Mouse (Mus musculus): Measurements from ENCODE around the gene Gm29797.

- TF ChIP-seq GATA1 (IDR thresholded peaks at IDR 0.05; ENCODE audit: borderline replicate concordance, low read length) (no peak), FLI1 (IDR thresholded peaks at IDR 0.05; ENCODE audit: low read length) (no peak)
Measured at GRCm38 (mm10) chr2:181694581-181694980, 37.7 kb downstream of the Gm29797 start.

Data from megakaryocyte, embryonic 14.5 days (primary cell).